Mouse (Mus musculus) limb, embryonic 10.5 days (tissue): ENCODE data around the gene Tmub2. TPM values are rescaled to one million over a fixed set of nuclear protein-coding genes. Genes with fewer than 3 reads are reported as not detected.

ENCODE experiments used
- polyA plus RNA-seq: library from polyadenylated mRNA; unstranded; fragments of >200 nt; fragmentation: Nextera tagmentation; extraction: Ambion mirVana; gene quantifications from 2 replicates; pipeline ENCODE4 v1.2.1, GENCODE M21; 2016

Gene Tmub2
- polyA plus RNA-seq, 1 experiment from 2014 or later: 44.0 TPM

Other genes with a start within 250 kb of the Tmub2 start
- gene Cd300lg, start 243.4 kb upstream of the Tmub2 start, polyA plus RNA-seq: 0.38 and 0.45 TPM in 2 replicates
- 11.5 and 16.6 TPM in 2 replicates for gene Mpp2, start 196.4 kb upstream of the Tmub2 start, polyA plus RNA-seq
- gene Ppy, start 183.6 kb upstream of the Tmub2 start, polyA plus RNA-seq: not detected in 2 replicates
- not detected in 2 replicates for gene Pyy, start 177.1 kb upstream of the Tmub2 start, polyA plus RNA-seq
- gene Nags, start 139.4 kb upstream of the Tmub2 start, polyA plus RNA-seq: 0.09 and 0.20 TPM in 2 replicates
- gene Tmem101, start 128.5 kb upstream of the Tmub2 start, polyA plus RNA-seq: 34.0 and 39.6 TPM in 2 replicates
- 125 and 146 TPM in 2 replicates for gene Lsm12, start 99.6 kb upstream of the Tmub2 start, polyA plus RNA-seq
- 41.4 and 41.6 TPM in 2 replicates for gene G6pc3, start 95.3 kb upstream of the Tmub2 start, polyA plus RNA-seq
- gene Hdac5, start 54.8 kb upstream of the Tmub2 start, polyA plus RNA-seq: 36.4 and 50.2 TPM in 2 replicates
- gene BC030867, start 36.0 kb upstream of the Tmub2 start, polyA plus RNA-seq: 33.4 and 35.7 TPM in 2 replicates
- gene Asb16, start 16.2 kb upstream of the Tmub2 start, polyA plus RNA-seq: 0.06 and 0.08 TPM in 2 replicates
- gene Atxn7l3, start 11.7 kb downstream of the Tmub2 start, polyA plus RNA-seq: 16.6 and 20.1 TPM in 2 replicates
- 102 and 108 TPM in 2 replicates for gene Ubtf, start 34.8 kb downstream of the Tmub2 start, polyA plus RNA-seq
- gene Slc4a1, start 81.3 kb downstream of the Tmub2 start, polyA plus RNA-seq: 34.5 and 37.2 TPM in 2 replicates
- 1.2 and 1.3 TPM in 2 replicates for gene Rundc3a, start 108.5 kb downstream of the Tmub2 start, polyA plus RNA-seq
- 209 and 242 TPM in 2 replicates for gene Slc25a39, start 123.0 kb downstream of the Tmub2 start, polyA plus RNA-seq
- gene Grn, start 145.4 kb downstream of the Tmub2 start, polyA plus RNA-seq: 78.5 and 93.2 TPM in 2 replicates
- gene Fam171a2, start 162.8 kb downstream of the Tmub2 start, polyA plus RNA-seq: 3.7 and 4.2 TPM in 2 replicates
- gene Itga2b, start 185.2 kb downstream of the Tmub2 start, polyA plus RNA-seq: 4.6 and 5.3 TPM in 2 replicates